ENCODE assay signal across 10 mouse cellular contexts in genomic region chr15:12037217-12037616, GRCm38 (mm10). TPM values are rescaled to one million over a fixed set of nuclear protein-coding genes. Genes with fewer than 3 reads are reported as not detected.
DNase-seq lines count a peak whose midpoint lies in the region; ATAC-seq and TF ChIP-seq lines count a peak whose summit lies in the region.
"Had no signal": no experiment of that assay in that cellular context is flagged by ENCODE, and none has a peak within 500 bp of the region (broad histone marks: within the 10 kb centered on the region; RNA-seq: fewer than 3 reads in every experiment).

No protein-coding gene starts in this region.

- peak; percentile 40 for TF ChIP-seq CTCF in heart, postnatal 0 days (IDR thresholded peaks at IDR 0.05; ENCODE audit: low read depth)

- TF ChIP-seq EP300 in heart, postnatal 0 days (IDR thresholded peaks at IDR 0.05; ENCODE audit: low read depth): no peak

- no peaks in the 10 kb centered on the region for H3K27me3 ChIP-seq in heart, postnatal 0 days (ENCODE audit: control insufficient read depth, insufficient read depth, low read length)
- no peaks in the 10 kb centered on the region for H3K27me3 ChIP-seq in heart, embryonic 10.5 days (ENCODE audit: insufficient read depth, poor library complexity, severe bottlenecking)
- no peaks in the 10 kb centered on the region for H3K27me3 ChIP-seq in midbrain, embryonic 11.5 days (ENCODE audit: control insufficient read depth, insufficient read depth, low read length)
- H3K27me3 ChIP-seq: neural tube, embryonic 12.5 days had no signal

- peak; percentile 20; the same call in 1 of the 2 replicates for ATAC-seq in heart, postnatal 0 days (ENCODE audit: insufficient read depth, low read depth)
- peak; percentile 75 for ATAC-seq in CD4-positive, CD25-positive, alpha-beta regulatory T cell, adult 4 months
- peak; percentile 72 for ATAC-seq in inflammation-experienced regulatory T-cells, adult 6 months
- no peak for ATAC-seq in midbrain, embryonic 11.5 days (ENCODE audit: low FRiP score)

- H3K9ac ChIP-seq in heart, postnatal 0 days (replicated peaks; ENCODE audit: low read depth, low read length): no peak overlapping the region
- no peak overlapping the region for H3K9ac ChIP-seq in midbrain, embryonic 11.5 days (ENCODE audit: low read length)
- H3K9ac ChIP-seq: neural tube, embryonic 12.5 days had no signal

- H3K9me3 ChIP-seq in heart, postnatal 0 days (replicated peaks; ENCODE audit: control insufficient read depth, low read length): no peaks in the 10 kb centered on the region
- no peaks in the 10 kb centered on the region for H3K9me3 ChIP-seq in heart, embryonic 10.5 days
- no peaks in the 10 kb centered on the region for H3K9me3 ChIP-seq in midbrain, embryonic 11.5 days (ENCODE audit: control insufficient read depth, low read length)
- H3K9me3 ChIP-seq: neural tube, embryonic 12.5 days had no signal

- H3K4me3 ChIP-seq in heart, postnatal 0 days (ENCODE audit: low read depth, low read length): no peak overlapping the region
- H3K4me3 ChIP-seq in heart, embryonic 10.5 days: no peak overlapping the region
- H3K4me3 ChIP-seq in midbrain, embryonic 11.5 days (ENCODE audit: low read depth, low read length): no peak overlapping the region
- H3K4me3 ChIP-seq: neural tube, embryonic 12.5 days had no signal

- WGBS in heart, postnatal 0 days: 54% methylated on average over 7 of the region's 7 CpGs
- WGBS in heart, embryonic 10.5 days: 50% methylated on average over 7 of the region's 7 CpGs
- WGBS in midbrain, embryonic 11.5 days: 67% methylated on average over 7 of the region's 7 CpGs

- H3K4me2 ChIP-seq in heart, postnatal 0 days (ENCODE audit: low read depth, low read length): no peak overlapping the region
- H3K4me2 ChIP-seq in midbrain, embryonic 11.5 days: no peak overlapping the region
- H3K4me2 ChIP-seq: neural tube, embryonic 12.5 days had no signal

- no peak overlapping the region for H3K27ac ChIP-seq in heart, postnatal 0 days (ENCODE audit: low read depth)
- H3K27ac ChIP-seq in heart, embryonic 10.5 days: no peak overlapping the region
- no peak overlapping the region for H3K27ac ChIP-seq in midbrain, embryonic 11.5 days (ENCODE audit: low read depth, low read length)
- H3K27ac ChIP-seq: neural tube, embryonic 12.5 days had no signal

- 0 out of 2 replicates have a peak, but pooled peaks cover 7% of the 10 kb centered on the region for H3K4me1 ChIP-seq in heart, postnatal 0 days (ENCODE audit: control insufficient read depth, insufficient read depth)
- peaks cover 14% of the 10 kb centered on the region for H3K4me1 ChIP-seq in heart, embryonic 10.5 days
- no peaks in the 10 kb centered on the region for H3K4me1 ChIP-seq in midbrain, embryonic 11.5 days (ENCODE audit: control insufficient read depth, insufficient read depth, low read length)

- peak; percentile 15 for DNase-seq in heart, postnatal 0 days (ENCODE audit: low spot score)
- no peak for DNase-seq in heart, postnatal 4 days
- DNase-seq in naive thymus-derived CD4-positive, alpha-beta T cell, adult 2 months (ENCODE audit: low read depth): peak; percentile 68
- DNase-seq in cerebellum, adult 18-20 months: no peak
- DNase-seq in heart, embryonic 10.5 days (ENCODE audit: low spot score): no peak
- no peak for DNase-seq in midbrain, embryonic 11.5 days (ENCODE audit: low spot score, missing footprints)
- DNase-seq: adrenal gland, adult 2 months had no signal

- no peaks in the 10 kb centered on the region for H3K36me3 ChIP-seq in heart, postnatal 0 days (replicated peaks; ENCODE audit: control insufficient read depth, insufficient read depth, low read length)
- no peaks in the 10 kb centered on the region for H3K36me3 ChIP-seq in heart, embryonic 10.5 days
- H3K36me3 ChIP-seq in midbrain, embryonic 11.5 days (ENCODE audit: control insufficient read depth, insufficient read depth, low read length): no peaks in the 10 kb centered on the region
- H3K36me3 ChIP-seq: neural tube, embryonic 12.5 days had no signal

RNA-seq across cellular contexts. Expression of gene Sub1, which starts 40.4 kb away (rescaled TPM):
- 46.1 and 77.8 TPM in 2 replicates for total RNA-seq in heart, postnatal 0 days (2014; rRNA removed; ENCODE audit: low replicate concordance)
- 483 and 491 TPM in 2 replicates for polyA plus RNA-seq in heart, postnatal 0 days (2015; fragmentation: Nextera tagmentation; extraction: Ambion mirVana)
- total RNA-seq in heart, postnatal 4 days (2021): 100 to 1,000 TPM; 183 to 198 TPM
- 100 to 1,000 TPM; 633 to 791 TPM for polyA plus RNA-seq in CD4-positive, CD25-positive, alpha-beta regulatory T cell, adult 4 months (2017; shearing (Covaris generic))
- polyA plus RNA-seq in inflammation-experienced regulatory T-cells, adult 6 months (2017; shearing (Covaris generic)): 1,000 to 10,000 TPM in 1 of 3 experiments, 100 to 1,000 TPM in 2; 740 to 1,497 (median 768) TPM
- 627 and 739 TPM in 2 replicates for polyA plus RNA-seq in heart, embryonic 10.5 days (2016; fragmentation: Nextera tagmentation; extraction: Ambion mirVana)
- polyA plus RNA-seq in midbrain, embryonic 11.5 days (2014; fragmentation: Nextera tagmentation; extraction: Ambion mirVana): 798 and 807 TPM in 2 replicates

Comparison
In these comparisons a context has a peak if more than half of its experiments do, and no peak if none do; other contexts are left out.
1. DNase-seq: peak in heart, postnatal 0 days (single experiment) and naive thymus-derived CD4-positive, alpha-beta T cell, adult 2 months (single experiment); none in heart, postnatal 4 days (single experiment), cerebellum, adult 18-20 months (0 of 2), heart, embryonic 10.5 days (single experiment) and midbrain, embryonic 11.5 days (single experiment).